Mouse (Mus musculus): ENCODE measurements around the gene Zfp511.

- no peak for TF ChIP-seq HCFC1 (IDR thresholded peaks at IDR 0.05; ENCODE audit: borderline replicate concordance, insufficient read depth, low read length)
- no peak for TF ChIP-seq ZNF384 (IDR thresholded peaks at IDR 0.05; ENCODE audit: low read depth, low read length)
- no peak for TF ChIP-seq CHD2 (IDR thresholded peaks at IDR 0.05; ENCODE audit: low read depth, low read length)
- no peak for TF ChIP-seq MAFK (IDR thresholded peaks at IDR 0.05; ENCODE audit: insufficient read depth, low read depth, low read length)
Measured at GRCm38 (mm10) chr7:140037171-140037555, 972 bp downstream of the Zfp511 start.

Measured in ES-E14 (cell line).